Mouse (Mus musculus): ENCODE data around the gene A530084C06Rik.

A530084C06Rik gene

DNA sequence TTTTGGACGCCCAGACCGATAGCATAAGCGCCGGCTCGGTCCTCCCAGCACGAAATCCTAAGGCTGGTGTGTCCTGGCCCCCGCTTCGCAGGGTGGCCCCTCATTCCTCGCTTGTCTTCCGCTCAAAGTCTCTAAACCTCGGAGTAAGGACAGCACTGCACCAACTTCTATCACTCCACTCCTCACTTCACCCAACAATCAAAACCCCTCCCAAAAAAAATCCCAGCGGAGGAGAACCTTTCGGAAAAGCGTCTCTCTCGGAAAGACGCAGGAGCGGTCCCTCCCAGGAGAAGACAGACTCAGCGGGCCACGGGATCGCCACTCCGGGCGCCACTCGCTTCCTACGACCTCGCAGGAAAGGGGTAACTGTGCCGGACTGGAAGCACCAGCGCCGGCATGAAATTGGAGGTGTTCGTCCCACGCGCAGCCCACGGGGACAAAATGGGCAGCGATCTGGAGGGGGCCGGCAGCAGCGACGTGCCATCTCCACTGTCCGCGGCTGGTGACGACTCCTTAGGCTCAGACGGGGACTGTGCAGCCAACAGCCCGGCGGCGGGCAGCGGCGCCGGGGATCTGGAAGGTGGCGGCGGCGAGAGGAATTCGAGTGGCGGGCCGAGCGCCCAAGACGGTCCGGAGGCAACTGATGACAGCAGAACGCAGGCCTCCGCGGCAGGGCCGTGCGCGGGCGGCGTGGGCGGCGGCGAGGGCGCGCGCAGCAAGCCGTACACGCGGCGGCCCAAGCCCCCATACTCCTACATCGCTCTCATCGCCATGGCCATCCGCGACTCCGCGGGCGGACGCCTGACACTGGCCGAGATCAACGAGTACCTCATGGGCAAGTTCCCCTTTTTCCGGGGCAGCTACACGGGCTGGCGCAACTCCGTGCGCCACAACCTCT lies at the start of gene A530084C06Rik:
TSS of gene A530084C06Rik (minus strand) at position 813 of the 898 bp plus-strand sequence.
- DNase-seq (ENCODE audit: extremely low read depth, low read depth) = no peak

DNA sequence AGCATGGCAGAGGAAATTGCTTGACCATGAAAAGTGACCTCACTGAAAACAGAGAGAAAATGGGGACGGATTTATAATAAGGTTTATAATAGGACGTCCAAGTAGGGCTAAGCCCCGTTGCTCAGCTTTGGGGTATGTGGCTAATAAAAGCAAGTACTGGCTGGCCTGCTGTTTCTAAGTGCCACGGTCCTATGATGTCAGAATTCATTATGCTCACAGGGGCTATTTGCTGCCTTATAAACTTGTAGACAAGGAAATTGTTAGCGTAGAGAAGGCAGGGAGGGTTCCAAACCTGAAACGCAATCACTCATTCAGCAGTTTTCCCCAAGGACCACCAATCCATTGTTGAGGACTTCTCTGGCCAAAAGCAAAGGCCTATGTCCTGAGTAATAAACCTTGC lies 44.8 kb upstream of the A530084C06Rik start:
- no peak for DNase-seq (ENCODE audit: extremely low read depth, low read depth)

DNA sequence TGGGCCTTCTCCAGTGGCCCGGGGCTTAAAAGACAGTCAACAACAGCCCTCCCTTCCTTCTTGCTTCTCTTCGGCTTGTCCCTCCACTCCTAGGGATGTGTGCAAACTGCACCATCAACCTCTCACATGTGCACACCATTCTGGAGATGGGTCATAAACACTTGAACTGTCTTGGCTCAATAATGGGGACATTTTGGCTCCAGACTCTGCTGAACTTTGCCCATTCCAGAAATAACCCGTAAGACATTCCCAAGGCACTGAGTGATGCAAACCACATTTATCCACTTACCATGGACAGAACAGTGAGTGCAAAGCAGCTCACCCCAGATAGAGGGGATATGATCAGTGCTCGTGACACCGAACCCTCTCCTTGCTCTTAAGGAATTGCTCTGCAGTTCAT lies 40.4 kb upstream of the A530084C06Rik start:
- no peak for DNase-seq (ENCODE audit: extremely low read depth, low read depth)

DNA sequence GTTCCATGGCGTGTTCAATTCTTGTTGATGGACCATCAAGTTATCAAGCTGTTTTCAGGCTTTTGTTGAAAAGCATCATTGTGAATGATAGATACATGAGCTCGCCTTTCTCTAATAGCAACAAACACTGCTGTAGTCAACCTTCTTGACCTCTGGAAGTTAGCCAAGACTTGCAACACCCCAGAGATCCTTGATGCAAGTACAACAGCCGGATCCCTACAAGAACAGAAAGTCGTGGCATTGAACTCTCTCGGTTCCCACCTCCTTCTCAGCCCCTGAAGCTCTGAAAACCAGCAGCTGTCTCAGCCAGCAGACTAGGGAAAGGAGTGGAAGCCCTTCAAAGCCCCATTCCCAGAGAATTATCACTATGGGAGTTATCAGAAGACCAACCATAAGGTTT lies 28.2 kb upstream of the A530084C06Rik start:
- DNase-seq (ENCODE audit: extremely low read depth, low read depth) = no peak

DNA sequence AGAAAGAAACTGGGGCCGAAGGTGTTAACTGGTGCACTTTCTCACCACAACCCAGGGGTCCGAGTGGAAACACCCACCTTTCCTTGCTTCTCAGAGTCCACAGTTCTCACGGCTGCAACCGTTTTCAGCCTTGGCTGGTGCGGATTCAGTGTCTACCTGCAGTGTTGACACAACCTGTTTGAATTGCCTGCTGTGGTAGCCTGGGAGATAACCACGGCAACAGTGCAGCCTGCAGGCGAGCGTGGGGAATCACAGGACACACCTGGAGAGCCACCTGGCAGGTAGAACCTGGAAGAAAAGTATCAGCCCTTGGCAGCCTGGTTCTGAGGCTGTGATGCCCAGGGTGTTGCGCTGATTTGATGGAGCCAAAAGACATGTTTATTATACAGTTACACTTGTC lies 20.7 kb upstream of the A530084C06Rik start:
- DNase-seq (ENCODE audit: extremely low read depth, low read depth) = no peak

DNA sequence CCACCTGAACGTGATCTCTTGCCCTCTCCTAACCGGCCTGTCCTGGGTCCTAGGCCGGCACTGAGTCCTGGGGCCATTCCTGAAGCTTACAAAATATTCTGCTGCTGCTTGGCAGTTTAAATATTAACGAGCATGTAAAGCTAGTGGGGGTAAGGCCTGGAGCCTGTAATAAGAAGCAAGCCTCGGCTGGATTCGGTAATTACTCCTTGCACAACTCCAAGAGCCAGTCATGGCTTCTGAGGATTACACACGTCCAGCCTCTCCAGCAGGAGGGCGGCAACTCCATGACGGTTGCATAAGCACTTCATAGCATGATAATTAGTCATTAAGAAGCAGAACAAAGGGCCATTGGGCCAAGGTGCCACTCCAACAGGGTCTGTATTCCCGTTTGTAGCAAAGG lies 19.3 kb upstream of the A530084C06Rik start:
- no peak for DNase-seq (ENCODE audit: extremely low read depth, low read depth)

DNA sequence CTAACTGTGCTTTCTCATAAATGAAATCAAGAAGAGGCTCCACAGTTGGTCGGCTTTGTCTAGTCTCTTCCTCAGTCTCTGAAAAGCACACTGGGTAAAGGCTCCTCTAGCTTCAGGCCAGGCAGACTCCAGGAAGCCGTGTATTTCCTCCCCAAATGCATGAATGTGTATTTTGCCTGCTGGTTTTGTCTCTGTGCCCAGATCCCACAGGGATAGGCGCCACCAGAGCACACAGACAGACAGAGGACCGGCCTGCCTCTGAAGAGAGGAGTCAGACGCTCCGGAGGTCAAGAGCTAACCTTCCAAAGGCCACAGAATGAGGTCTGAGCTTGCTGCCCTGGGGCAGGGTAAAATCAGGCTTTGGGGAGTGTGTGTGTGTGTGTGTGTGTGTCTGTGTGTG lies 18.4 kb upstream of the A530084C06Rik start:
- DNase-seq (ENCODE audit: extremely low read depth, low read depth) = no peak

DNA sequence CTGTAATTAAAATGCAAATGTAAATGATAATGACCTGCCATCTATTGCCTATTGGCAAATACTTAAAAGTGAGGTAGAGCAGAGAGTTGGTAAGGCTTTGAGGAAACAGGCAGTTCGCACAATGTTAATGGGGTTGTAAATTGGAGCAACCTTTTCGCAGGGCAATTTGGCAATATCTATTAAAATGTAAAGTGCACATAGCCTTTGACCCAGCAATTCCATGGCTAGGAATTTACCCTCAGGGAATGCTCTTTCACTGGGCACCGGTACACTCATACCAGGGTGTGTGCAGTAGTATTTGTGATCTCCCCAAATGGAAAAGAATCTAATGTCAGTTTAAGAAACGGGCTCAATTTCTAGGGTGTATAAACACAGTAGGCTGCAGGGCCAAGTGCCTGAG lies 17.6 kb upstream of the A530084C06Rik start:
- DNase-seq (ENCODE audit: extremely low read depth, low read depth) = no peak

DNA sequence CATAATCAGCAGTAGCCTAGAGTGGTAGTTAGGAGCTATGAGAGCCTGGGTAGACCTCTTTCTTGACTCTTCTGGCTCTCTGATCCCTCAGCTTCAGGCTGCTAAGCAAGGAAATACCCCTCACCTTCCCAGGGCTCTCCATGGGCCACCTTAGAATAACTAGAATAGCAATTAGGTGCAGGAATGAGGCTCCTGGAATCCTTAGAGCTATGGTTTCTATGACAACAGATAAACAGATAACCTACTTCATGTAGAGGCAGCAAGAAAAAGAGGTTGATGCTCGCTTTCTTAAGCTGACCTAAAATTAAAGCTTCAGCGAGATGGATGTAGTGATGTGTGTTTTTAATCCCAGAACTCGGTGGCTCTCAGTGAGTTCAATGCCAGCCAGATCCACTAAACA lies 15.5 kb upstream of the A530084C06Rik start:
- DNase-seq (ENCODE audit: extremely low read depth, low read depth) = no peak

DNA sequence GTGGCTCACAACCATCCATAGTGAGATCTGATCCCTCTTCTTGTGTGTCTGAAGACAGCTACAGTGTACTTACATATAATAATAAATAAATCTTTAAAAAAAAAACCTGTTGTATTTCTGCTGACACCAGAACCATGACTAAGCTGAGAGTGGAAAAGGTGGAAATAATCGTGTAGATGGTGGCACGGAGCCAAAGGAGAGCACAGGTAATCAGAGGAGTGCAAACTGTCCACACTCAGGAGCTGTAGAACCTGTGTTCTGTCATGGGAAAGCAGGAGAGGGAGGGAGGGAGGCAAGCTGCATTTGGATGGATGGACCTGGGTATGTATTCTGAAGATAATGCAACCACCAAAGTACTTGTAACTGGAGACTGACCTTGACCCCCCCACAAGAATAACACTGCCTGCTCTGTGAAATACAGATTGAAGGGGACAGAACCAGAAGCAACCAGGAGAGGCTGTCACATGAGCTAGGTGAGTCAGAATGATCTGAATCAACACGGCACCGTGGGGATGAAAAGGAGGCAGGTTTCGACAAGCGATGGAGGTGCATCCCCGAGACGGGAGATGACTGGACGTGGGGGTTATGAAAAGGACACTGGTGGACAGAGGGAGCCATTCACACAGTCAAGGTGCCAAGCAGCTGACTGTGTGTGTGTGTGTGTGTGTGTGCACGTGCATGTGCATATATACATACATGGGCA lies 13.8 kb upstream of the A530084C06Rik start:
- no peak for DNase-seq (ENCODE audit: extremely low read depth, low read depth)

DNA sequence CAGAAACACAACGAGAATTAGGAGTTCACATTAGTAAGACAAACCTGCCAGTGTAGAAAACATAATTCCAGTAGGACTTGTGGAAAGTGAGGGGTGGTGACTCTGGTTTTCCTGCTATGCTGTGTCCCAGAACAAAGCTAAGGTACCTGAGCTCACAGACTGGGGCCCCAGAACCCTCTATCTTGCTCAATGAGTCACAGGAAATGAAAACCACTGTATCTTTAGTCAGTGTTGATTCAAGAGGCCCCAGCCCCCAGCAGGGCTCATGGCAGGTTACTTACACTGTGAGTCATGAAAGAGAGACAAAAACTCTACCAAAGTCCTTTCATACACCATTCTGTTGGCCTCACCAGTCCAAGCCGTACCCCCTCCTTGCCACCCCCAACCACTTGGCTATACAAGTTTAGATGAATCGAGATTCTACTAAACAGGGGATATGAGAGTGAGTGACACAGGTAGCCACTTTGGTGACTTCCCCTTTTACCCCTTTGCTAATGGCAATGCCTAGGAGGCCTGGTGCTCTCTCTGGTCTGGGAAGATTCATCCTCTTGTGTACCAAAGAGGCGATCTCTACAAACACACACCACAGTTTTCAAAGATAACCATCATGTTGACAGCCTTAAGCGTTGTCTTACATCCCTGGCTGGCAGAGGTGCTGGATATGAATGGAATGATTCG lies 8.6 kb upstream of the A530084C06Rik start:
- DNase-seq (ENCODE audit: extremely low read depth, low read depth) = no peak

DNA sequence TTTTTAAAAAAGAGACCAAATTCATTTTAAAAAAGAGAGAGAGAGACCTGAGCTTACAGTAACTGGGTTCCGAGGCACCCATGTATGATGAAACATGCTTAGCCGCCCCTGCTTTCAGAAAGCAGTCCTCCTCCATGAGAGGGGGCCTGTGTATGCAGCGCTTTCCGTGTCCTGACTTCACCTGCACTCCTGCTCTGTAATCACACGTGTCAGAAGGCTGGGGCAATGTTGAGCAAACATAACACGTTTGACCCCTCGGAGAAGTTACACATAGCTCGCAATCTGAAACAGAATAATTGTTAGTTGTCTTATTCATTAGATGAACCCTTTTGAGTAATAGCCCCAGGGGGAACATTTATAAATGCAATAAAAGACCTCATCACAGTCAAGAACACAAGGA lies 8.0 kb upstream of the A530084C06Rik start:
- DNase-seq (ENCODE audit: extremely low read depth, low read depth) = no peak

DNA sequence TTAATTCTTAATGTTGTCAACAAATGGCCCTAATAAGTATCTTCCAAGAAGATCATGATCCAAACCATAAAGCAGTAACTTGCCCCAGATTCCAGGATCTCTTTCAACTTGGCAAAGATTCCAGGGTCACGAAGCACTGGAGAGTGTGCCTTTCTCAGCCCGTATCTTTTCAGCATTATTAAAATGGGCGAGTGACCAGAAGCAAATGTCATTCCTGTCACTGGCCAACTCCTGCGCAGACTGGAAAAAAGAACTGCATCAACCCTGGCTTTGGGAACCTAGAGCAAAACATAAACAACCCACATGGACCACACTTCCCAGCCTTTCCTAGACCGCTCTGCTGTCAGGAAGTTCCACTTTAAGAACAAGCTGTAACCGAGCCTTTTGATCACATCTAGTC lies 5.3 kb upstream of the A530084C06Rik start:
- no peak for DNase-seq (ENCODE audit: extremely low read depth, low read depth)

DNA sequence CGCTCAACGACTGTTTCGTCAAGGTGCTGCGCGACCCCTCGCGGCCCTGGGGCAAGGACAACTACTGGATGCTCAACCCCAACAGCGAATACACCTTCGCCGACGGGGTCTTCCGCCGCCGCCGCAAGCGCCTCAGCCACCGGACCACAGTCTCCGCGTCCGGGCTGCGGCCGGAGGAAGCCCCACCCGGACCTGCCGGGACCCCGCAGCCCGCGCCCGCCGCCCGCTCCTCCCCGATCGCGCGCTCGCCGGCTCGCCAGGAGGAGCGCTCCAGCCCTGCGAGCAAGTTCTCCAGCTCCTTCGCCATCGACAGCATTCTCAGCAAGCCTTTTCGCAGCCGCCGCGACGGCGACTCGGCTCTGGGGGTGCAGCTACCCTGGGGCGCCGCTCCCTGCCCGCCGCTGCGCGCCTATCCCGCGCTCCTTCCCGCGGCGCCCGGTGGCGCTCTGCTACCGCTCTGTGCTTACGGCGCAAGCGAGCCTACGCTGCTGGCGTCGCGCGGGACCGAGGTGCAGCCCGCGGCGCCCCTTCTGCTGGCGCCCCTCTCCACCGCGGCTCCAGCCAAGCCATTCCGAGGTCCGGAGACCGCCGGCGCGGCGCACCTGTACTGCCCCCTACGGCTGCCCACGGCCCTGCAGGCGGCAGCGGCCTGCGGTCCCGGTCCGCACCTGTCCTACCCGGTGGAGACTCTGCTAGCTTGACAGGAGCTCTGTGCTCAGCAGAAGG lies 449 bp upstream of the A530084C06Rik start:
- no peak for DNase-seq (ENCODE audit: extremely low read depth, low read depth)

DNA sequence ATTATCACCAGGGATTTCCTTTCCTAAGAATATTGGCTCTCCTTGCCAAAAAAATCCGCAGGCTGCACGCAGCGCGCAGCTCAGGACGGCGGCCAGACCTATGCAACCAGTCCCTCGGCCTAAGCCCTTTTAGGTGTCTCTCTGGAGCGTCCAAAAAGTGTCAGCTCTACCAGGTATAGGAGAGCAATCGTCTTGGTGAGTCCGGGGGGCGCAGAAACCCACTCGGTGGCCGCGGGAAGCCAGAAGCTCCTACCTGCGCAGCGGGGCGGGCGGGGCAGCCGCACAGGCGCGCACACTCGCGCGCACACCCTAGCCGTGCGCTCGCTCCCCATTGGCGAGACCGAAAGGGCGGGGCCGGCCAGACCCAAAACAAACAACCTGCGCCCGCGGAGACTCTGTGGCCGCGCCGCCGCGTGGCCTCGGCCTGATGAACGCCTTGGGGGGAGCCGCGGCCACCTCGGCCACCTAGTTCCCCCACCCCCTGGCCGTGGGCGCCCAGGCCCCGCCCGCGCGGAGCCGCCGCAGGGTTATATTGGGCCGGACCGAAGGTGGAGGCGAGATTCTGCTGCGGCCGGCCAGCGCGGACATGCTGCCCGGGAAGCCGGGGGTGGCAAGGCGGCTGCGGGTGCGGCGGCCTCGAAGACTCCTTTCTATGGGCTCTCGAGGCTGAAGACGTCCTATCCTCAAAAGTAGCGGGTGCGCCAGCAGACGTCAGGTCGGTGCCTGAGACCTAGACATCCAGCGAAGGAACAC lies 1.2 kb downstream of the A530084C06Rik start:
- no peak for DNase-seq (ENCODE audit: extremely low read depth, low read depth)

DNA sequence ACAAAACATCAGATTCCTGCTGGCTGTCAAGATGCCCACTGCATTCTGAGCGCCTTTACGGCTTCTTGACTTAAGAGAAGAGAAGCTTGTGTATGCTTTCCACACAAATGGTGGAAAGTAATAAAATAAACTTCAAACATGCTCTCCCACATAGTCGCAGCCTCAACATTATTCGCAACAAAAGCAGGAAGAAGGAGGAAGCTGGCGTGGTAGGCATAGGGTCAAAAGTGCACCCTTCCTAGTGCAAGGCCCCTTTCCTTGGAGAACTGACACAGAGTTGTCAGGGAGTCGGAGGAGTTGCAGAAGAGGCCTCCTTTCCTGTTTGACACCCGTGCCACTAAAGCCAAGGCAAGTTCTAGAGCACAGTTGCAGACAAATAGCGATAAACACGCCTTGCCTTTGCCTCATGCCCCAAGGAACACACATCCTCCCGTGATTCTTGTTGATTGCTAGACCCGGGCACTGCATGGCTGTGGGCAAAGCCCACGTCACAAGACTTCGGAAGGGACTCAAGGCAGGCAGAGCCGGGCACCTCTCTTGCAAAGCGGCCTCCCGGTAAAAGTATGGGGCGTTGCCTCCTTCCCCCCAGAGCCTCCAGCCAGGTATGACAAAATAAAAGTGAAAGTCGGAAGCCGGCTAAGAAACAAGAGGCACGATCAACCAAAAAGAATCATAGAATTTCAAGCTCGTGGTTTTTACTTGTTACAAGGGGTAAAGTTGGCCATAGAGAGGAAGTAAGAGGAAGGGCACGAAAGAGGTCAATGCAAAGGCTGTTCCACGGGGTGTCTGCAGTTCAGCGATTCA lies 2.0 kb downstream of the A530084C06Rik start:
- DNase-seq (ENCODE audit: extremely low read depth, low read depth) = no peak

DNA sequence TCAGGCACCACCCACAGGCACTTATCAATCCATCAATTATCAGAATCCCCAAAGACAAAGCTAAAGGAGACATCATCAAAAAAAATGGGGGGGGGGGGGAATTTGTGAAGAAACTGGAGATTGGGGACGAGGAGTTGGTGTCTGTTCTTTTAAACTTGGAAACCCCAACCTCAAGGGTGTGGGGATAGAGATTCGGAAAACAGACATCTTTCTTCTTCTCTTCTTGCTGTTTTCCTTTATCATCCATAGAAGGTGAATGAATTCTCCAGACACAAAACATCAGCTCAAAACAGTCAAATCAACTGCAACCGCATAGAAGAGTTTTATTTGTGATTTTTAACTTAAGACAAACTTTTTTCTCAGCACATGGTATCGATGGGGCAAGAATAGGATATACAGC lies 3.3 kb downstream of the A530084C06Rik start, which contains the start of gene Foxq1:
TSS of gene Foxq1 (plus strand) at position 301 of the 400 bp plus-strand sequence.
- no peak for DNase-seq (ENCODE audit: extremely low read depth, low read depth)

DNA sequence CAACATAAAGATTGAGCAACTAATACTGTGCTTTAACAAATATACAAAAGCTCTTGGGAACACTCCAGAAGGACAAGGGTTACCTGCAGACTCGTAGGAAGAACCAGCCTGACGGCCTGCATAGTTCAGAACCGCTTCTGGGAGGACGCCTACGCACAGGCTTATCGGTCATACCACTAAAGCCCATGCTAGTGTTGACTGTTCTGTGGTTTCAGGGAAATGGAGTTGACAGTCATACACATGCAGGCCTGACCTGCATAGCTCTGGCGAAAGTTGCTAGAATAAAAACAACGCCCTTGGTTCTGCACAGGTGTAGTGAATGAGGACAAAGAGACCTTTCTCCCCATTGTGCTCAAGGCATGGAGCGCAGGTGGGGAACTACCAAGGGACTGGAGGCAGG lies 11.5 kb downstream of the A530084C06Rik start:
- no peak for DNase-seq (ENCODE audit: extremely low read depth, low read depth)

DNA sequence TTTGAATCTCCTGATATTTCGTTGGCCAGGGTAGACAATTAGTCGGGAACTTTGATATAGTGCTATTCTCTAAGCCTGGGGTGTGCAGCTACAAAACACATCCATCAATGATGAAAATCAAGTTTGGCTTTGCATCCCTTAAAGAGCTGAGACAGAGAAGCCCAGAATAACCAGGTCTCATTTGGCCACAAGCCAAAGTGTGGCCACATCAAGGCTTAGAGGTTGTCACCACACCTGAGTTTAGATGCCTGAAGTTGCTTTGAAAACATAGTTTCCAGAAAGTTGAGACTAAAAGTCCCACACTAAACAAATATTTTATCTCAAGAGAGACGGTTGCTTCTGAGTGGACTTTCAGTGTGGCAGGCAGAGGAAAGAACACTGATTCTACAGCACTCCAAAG lies 11.9 kb downstream of the A530084C06Rik start:
- DNase-seq (ENCODE audit: extremely low read depth, low read depth) = no peak

DNA sequence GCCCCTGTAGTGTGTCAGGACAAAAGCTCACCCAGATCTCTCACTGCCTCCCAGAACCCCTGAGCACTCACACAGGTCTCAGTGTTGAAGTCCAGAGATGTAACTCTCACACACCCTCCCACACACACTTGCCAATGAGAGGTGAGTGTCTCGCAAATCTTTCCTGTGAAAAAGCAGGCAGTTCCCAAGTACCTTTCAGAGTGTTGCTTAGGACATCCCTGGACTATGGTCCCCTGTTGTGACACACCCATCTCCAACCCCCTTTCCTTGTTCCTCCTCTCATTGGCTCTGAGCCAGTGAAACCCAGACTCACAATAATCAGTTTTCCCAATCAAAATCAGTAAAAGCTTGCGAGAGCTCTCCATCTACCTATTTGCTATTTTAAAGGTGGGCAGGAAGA lies 12.3 kb downstream of the A530084C06Rik start:
- DNase-seq (ENCODE audit: extremely low read depth, low read depth) = no peak

Data from MEL-GATA-1-ER (cell line).